Mouse (Mus musculus): ENCODE measurements around the gene Ppp2r5a.

- TF ChIP-seq CTCF (conservative IDR thresholded peaks at IDR 0.05; ENCODE audit: insufficient read depth, insufficient read length, low read depth, low read length) (no peak), POLR2A (IDR thresholded peaks at IDR 0.05; ENCODE audit: low read depth, low read length) (no peak)
These were observed at the start of gene Ppp2r5a for GRCm38 (mm10) chr1:191403074-191403473.

All from kidney, adult 2 months (tissue).